Mouse (Mus musculus) liver, adult 2 months (tissue): ENCODE results near the gene Hfe. TPM values are rescaled to one million over a fixed set of nuclear protein-coding genes. Genes with fewer than 3 reads are reported as not detected.
A peak's percentile ranks its signal among the peaks of the same experiment; 100 is the strongest.

Source experiments
- DNase-seq: peaks from one replicate; pipeline ENCODE4 v3.0.0-alpha.2; 2011; ENCODE audit warnings: low read depth, low spot score; ENCODE audit errors: extremely low read depth
- H3K27ac ChIP-seq: fragments of 200-500 bp; replicated peaks from 2 replicates; pipeline ENCODE4 v1.5.1; 2012; ENCODE audit warnings: low read depth, mild to moderate bottlenecking, control low read depth, inconsistent platforms, low read length; ENCODE audit not compliant: insufficient read depth
- H3K27me3 ChIP-seq: fragments of 200-500 bp; 2 replicates; pipeline ENCODE4 v1.6.1; 2012; ENCODE audit warnings: mild to moderate bottlenecking, moderate library complexity, low read length, inconsistent platforms; ENCODE audit not compliant: control insufficient read depth, insufficient read depth
- H3K36me3 ChIP-seq: fragments of 200-500 bp; 2 replicates; pipeline ENCODE4 v1.6.1; 2012; ENCODE audit warnings: low read length, inconsistent platforms; ENCODE audit not compliant: control insufficient read depth, insufficient read depth
- H3K4me1 ChIP-seq: fragments of 200-500 bp; 2 replicates; pipeline ENCODE4 v1.6.1; 2011; ENCODE audit warnings: low read length; ENCODE audit not compliant: control insufficient read depth, insufficient read depth
- H3K4me3 ChIP-seq: fragments of 200-500 bp; 2 replicates; pipeline ENCODE4 v1.5.1; 2011; ENCODE audit warnings: low read depth, mild to moderate bottlenecking, control low read depth, low read length, moderate library complexity; ENCODE audit not compliant: insufficient read depth
- H3K79me2 ChIP-seq: fragments of 200-500 bp; 2 replicates; pipeline ENCODE4 v1.6.1; 2012; ENCODE audit warnings: inconsistent platforms, mild to moderate bottlenecking, low read length, moderate library complexity; ENCODE audit not compliant: control insufficient read depth, insufficient read depth
- H3K9ac ChIP-seq: fragments of 200-500 bp; 2 replicates; pipeline ENCODE4 v1.6.1; 2012; ENCODE audit warnings: low read depth, mild to moderate bottlenecking, control low read depth, inconsistent platforms, low read length
- CTCF ChIP-seq: fragments of 200-500 bp; IDR thresholded peaks from 2 replicates; pipeline ENCODE4 v1.5.1; 2011; ENCODE audit warnings: low read depth, low read length, control low read depth
- POLR2A ChIP-seq: fragments of 200-500 bp; IDR thresholded peaks from 2 replicates; pipeline ENCODE4 v1.6.1; 2011; ENCODE audit warnings: low read length, control low read depth; ENCODE audit not compliant: insufficient read depth; ENCODE audit errors: extremely low read depth
- WGBS: fragments of 180-500 bp; shearing (Covaris S2); methylation state at CpG from one replicate; pipeline ENCODE4 v1.1.7; 2018; 5-methylcytosine and 5-hydroxymethylcytosine counted together
- polyA plus RNA-seq: library from polyadenylated mRNA; depleted of rRNA; stranded (reverse); fragments of >200 nt; gene quantifications from 2 replicates; pipeline ENCODE4 v1.2.3, GENCODE M21; 2012
- total RNA-seq: library from RNA; depleted of rRNA; stranded (reverse); fragments of >200 nt; gene quantifications from 2 replicates; pipeline ENCODE4 v1.2.3, GENCODE M21; 2014

Hfe gene
- total and polyA plus RNA-seq, 2 experiments, result 30.4 to 40.9 TPM

- TF ChIP-seq CTCF, result no peak
- TF ChIP-seq POLR2A, result no peak
- H3K79me2 ChIP-seq, result no peaks in the 10 kb centered on the region
- 72% methylated on average over 15 of the region's 15 CpGs for WGBS
- no peak overlapping the region for H3K9ac ChIP-seq
- H3K4me3 ChIP-seq, result no peak overlapping the region
- H3K4me1 ChIP-seq, result peaks cover 10% of the 10 kb centered on the region
- H3K27ac ChIP-seq, result no peak overlapping the region
- DNase-seq, result no peak
- no peaks in the 10 kb centered on the region for H3K27me3 ChIP-seq
- peaks cover 16% of the 10 kb centered on the region for H3K36me3 ChIP-seq
These were observed 14.6 kb downstream of the Hfe start for GRCm38 (mm10) chr13:23696061-23696474.

DNA sequence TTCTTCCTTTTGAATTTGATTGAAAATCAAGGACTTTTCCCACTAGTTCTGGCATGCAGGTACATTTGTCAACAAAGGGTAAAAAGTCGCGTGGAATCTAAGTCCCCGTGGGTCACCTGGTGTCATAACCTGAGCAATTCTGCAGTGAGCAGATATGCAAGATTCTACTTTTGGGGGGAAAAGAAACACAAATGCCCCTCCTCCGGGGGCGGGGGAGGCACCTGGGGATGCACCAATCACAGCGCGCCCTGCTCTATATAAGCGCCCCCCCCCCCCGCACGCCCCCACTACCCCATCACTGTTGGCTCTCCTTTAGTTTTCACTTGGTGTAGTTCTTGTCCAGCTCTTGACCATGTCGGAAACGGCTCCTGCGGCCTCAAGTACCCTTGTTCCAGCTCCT, 15.1 kb downstream of the Hfe start, which contains the start of gene Hist1h1t:
Gene Hist1h1t (plus strand): TSS at position 301 of the 400 bp plus-strand sequence.
- Histone ChIP-seq H3K9ac (no peak within 1 kb of the TSS), H3K36me3 (peaks cover 18% of the 10 kb centered on the region), H3K4me3 (no peak within 1 kb of the TSS), H3K4me1 (peaks cover 12% of the 10 kb centered on the region), H3K27ac (no peak within 1 kb of the TSS), H3K27me3 (no peaks in the 10 kb centered on the region), H3K79me2 (peaks cover 4% of the 10 kb centered on the region; the same call in 1 of the 2 replicates)
- DNase-seq, result no peak
- no peak for TF ChIP-seq POLR2A
- TF ChIP-seq CTCF, result no peak
- WGBS, result 57% methylated on average over 13 of the region's 13 CpGs

GRCm38 (mm10) chr13:23694956-23695355, 15.7 kb downstream of the Hfe start:
- H3K4me1 ChIP-seq, result peaks cover 14% of the 10 kb centered on the region
- 94% methylated on average over 9 of the region's 9 CpGs for WGBS
- H3K9ac ChIP-seq, result no peak overlapping the region
- TF ChIP-seq CTCF (no peak), POLR2A (no peak)
- H3K36me3 ChIP-seq, result peaks cover 18% of the 10 kb centered on the region
- no peak for DNase-seq
- no peaks in the 10 kb centered on the region for H3K27me3 ChIP-seq
- peaks cover 5% of the 10 kb centered on the region; the same call in 1 of the 2 replicates for H3K79me2 ChIP-seq
- no peak overlapping the region for H3K4me3 ChIP-seq
- H3K27ac ChIP-seq, result no peak overlapping the region

GRCm38 (mm10) chr13:23693856-23694440, 16.7 kb downstream of the Hfe start:
- Histone ChIP-seq H3K9ac (no peak overlapping the region), H3K27ac (peak overlapping the region; percentile 51), H3K27me3 (no peaks in the 10 kb centered on the region), H3K36me3 (peaks cover 18% of the 10 kb centered on the region), H3K79me2 (peaks cover 12% of the 10 kb centered on the region), H3K4me3 (no peak overlapping the region), H3K4me1 (peaks cover 16% of the 10 kb centered on the region)
- peak; percentile 54 for DNase-seq
- WGBS, result 51% methylated on average over 6 of the region's 6 CpGs
- TF ChIP-seq POLR2A (no peak), CTCF (no peak)

- H3K27ac ChIP-seq, result no peak overlapping the region
- DNase-seq, result no peak
- H3K27me3 ChIP-seq, result no peaks in the 10 kb centered on the region
- H3K9ac ChIP-seq, result no peak overlapping the region
- H3K79me2 ChIP-seq, result peaks cover 13% of the 10 kb centered on the region
- WGBS, result 60% methylated on average over 2 of the region's 2 CpGs
- no peak for TF ChIP-seq CTCF
- no peak overlapping the region for H3K4me3 ChIP-seq
- peaks cover 18% of the 10 kb centered on the region for H3K36me3 ChIP-seq
- peaks cover 18% of the 10 kb centered on the region for H3K4me1 ChIP-seq
These were observed 21.2 kb downstream of the Hfe start for GRCm38 (mm10) chr13:23689459-23689858.

GRCm38 (mm10) chr13:23688956-23689355, 21.7 kb downstream of the Hfe start:
- TF ChIP-seq CTCF, result no peak
- no peak for TF ChIP-seq POLR2A
- Histone ChIP-seq H3K36me3 (peaks cover 18% of the 10 kb centered on the region), H3K9ac (no peak overlapping the region), H3K79me2 (peaks cover 13% of the 10 kb centered on the region), H3K27me3 (no peaks in the 10 kb centered on the region), H3K27ac (no peak overlapping the region), H3K4me1 (peaks cover 18% of the 10 kb centered on the region), H3K4me3 (no peak overlapping the region)
- DNase-seq, result no peak
- 95% methylated on average over 2 of the region's 2 CpGs for WGBS
